Mouse (Mus musculus) NIH3T3 (cell line): ENCODE results near the gene AI413582.

Experiments used
- DNase-seq: peaks from one replicate; pipeline ENCODE4 v3.0.0-alpha.2; 2012; ENCODE audit warnings: low read depth

The AI413582 gene

GRCm38 (mm10) chr17:27578487-27578886 lies 12.9 kb upstream of the AI413582 start:
- DNase-seq: no peak

GRCm38 (mm10) chr17:27577468-27577867 lies 11.9 kb upstream of the AI413582 start:
- peak; percentile 69 for DNase-seq

- DNase-seq: no peak
Measured at GRCm38 (mm10) chr17:27576056-27576455, 10.5 kb upstream of the AI413582 start.

GRCm38 (mm10) chr17:27575116-27575776 lies 9.7 kb upstream of the AI413582 start:
- DNase-seq: no peak

DNA sequence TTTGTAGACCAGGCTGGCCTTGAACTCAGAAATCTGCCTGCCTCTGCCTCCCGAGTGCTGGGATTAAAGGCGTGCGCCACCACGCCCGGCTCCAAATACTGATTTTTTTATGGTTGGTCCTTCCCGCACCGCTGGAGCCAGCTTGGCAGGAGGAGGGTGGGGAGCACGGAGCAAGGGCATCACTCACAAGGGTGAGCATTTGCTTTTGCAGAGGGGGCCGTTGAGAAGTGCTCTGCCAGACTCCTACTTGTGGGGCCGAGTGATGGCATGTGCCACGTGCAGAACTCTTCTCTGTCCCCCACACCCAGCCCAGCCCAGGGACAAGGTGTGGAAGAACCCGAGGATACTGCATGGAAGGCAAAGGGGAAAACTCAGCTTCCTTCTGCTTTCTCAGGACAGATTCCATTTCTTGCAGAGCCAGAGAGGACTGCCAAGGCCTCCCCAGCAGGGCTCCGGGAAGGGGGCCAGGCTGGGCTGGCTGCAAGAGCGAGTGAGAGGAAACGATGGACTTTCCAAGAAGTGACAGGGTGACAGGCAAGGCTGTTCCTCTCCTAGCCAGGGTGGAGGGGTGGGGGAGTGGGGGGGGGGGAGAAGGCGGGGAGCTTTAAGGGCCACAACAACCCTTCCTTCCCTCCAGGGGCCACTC lies 9.0 kb upstream of the AI413582 start:
- DNase-seq: no peak

DNA sequence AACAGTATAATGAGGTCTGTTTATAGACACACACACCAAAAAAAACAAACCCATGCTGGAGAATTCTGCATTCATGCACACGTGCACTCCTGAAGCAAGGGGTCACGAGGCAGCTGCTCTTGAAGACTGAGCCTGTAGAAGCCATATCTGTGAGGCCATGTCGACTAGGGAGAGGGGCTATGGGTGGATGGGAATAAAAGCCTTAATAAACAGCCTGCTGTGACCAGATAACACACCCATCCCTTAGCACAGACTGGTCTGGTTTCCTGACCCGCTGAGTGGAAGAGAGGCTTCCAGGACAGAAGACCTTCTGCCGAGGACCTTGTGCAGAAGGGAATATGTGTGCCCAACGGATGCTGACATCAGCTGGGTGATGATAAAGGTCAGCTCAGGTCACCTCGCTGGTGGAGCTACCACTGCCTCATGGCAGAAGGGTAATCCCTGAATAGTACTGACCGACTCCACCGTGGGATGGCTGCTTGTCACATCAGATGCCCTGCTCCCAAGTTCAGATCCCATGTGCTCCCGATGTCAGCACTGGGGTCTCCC lies 8.3 kb upstream of the AI413582 start:
- no peak for DNase-seq

DNA sequence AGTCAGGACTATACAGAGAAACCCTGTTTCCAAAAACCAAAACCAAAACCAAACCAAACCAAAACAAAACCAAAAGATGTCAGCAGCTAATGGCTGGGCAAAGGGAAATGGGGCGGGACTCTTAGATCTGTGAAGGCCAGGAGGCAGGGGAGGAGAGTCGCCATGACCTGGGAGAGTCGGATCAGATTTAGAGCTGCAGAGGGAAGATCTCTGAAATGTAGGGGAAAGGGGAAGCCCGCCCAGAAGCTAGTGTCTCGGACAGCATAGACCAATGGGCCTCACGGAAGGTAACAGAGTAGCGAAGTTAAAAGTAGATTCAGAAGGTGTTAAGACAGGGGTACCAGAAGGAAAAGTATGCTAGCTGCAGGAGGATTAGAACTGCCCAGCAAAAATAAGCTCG lies 5.8 kb upstream of the AI413582 start:
- DNase-seq: peak; percentile 23

DNA sequence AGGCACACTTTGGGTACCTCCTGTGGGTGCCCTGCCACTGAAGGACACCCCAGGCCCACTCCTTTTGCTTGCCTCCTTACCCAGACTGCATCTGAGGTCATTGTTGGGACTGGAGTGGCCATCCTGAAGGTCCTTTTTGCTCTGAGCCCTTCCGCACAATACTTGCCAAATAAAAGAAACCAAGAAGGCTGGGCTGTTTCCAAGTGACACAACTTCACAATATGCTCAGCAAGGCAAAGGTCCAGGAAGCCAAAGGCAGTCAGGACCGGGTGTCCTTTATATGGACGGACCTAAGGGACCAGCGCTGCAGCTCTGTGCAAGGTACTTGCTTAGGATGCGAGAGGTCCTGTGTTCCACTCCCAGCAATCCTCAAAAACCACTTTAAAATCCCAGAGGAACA lies 2.7 kb upstream of the AI413582 start:
- no peak for DNase-seq

DNA sequence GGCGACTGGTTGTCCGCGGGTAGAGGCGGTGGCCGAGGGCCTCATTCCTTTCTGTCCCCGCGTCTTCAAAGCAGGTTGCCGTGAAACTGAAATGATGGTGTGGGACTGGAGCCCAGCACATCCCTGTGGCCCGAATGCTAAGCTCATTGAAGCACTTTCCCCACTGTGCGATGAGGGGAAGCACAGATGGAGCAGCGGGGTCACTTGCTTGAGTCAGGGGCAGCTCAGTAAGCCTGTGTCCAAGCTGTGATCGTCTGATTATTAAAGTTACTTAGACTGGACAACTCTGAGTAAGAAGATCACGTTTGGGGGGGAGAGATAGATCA lies 349 bp upstream of the AI413582 start:
- no peak for DNase-seq

DNA sequence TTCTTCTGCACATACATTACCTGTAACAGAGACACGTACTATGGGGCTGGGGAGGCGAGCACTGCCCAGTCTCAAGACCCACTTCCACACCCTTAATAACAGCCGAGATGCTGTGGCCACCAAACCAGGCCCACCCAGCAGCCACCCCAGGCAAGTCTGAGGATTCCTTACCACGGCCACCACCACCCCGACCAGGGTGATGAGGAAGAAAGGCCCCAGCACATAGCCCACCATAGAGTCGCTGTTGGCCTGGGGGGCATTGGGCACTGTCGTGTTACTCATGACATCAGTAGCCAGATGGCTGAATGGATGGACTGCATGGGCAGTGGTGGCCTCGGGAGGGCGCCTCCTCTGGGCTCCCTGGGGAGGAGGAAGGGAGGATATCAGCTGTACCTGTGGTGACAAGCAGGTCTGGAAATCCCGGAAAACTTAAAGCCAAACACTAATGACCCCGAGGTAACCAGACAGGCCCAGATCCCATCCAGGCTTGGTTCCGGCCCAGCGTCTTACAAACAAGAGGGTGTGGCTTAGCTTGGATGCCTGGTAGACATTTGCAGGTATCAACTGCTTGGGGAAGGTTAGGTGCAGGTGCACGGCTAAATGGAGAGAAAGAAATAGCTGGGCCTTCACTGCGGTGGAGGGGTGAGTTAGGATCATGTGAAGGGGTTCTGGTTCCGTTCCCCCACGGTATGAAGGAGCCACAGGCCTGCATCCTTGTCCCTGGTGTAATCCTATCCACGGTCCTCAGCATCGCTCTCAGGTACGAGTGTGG lies 979 bp downstream of the AI413582 start:
- peak; percentile 31 for DNase-seq

DNA sequence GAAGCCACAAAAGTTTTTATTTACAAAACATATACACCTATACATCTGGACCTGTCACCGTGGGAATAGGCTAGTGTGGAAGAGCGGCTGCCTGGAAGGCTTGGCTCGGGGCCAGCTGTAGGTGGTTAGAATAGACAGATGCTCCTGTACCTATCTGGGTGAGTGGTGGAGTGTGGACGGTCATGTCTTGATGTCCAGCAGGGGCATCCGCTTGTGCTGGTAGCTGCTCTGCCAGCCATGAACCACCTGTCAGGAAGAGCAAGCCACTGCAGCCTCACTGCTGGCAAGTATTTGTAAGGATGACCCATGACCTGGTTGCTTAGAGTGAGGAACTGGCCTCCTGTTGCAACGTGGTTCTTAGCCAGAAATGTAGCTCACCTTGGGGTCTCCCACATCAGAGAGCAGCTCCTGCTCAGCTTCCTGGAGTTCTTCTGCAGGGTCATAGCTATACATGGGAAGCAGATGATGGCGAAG lies 1.7 kb downstream of the AI413582 start:
- DNase-seq: peak; percentile 36

DNA sequence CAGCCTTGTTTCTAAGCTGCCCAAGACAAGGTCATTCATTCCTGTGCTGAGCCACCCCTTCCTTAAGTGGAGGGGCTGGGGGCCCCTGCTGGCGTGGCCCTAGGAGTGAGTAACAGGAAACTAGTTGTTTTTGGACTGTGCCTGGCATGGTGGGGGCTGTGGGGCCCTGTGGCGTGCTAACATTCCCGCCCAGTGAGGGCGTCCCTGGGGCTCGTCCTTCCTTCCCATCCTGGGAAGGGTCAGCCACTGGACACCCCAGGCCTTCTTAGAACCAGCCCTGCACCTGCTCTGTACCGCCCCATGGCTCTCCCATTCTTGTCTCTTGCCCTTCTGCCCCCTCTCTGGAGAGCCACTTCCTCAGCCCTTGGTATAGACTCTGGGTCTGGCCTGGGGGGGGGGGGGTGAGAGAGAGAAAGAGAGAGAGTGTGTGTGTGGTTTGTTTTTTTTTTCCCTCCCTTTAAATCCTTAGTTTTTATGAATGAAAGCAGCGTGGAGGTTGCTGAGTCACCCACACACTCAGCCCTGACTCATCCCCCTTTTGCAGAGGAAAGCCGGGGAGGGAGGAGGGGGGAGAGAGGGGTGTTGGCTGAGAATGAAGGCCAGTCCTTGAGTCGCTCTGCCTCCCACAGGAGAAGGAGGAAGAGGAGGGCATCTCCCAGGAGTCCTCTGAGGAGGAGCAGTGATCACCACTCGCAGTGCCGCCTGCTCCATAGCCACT lies 3.6 kb downstream of the AI413582 start:
- peak; percentile 95 for DNase-seq

- peak; percentile 59 for DNase-seq
Measured at GRCm38 (mm10) chr17:27560926-27561480, 4.6 kb downstream of the AI413582 start.

DNA sequence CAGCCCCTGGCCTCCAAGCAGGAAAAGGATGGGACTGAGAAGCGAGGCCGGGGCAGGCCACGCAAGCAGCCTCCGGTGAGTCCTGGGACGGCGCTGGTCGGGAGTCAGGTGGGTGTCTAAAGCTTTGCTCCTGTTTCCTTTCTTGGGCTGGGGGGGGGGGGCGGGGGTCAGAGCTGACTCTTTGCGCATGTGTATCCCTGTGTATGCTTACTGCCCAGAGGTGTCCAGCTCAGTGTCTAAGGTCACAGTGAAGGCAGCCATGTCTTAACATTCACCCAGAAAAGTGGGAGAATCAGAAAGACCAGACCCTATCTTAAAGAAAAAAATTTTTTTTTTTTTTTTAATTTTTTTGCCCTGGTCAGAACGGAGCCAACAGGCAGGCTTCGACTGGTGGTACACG lies 6.0 kb downstream of the AI413582 start:
- peak; percentile 24 for DNase-seq

DNA sequence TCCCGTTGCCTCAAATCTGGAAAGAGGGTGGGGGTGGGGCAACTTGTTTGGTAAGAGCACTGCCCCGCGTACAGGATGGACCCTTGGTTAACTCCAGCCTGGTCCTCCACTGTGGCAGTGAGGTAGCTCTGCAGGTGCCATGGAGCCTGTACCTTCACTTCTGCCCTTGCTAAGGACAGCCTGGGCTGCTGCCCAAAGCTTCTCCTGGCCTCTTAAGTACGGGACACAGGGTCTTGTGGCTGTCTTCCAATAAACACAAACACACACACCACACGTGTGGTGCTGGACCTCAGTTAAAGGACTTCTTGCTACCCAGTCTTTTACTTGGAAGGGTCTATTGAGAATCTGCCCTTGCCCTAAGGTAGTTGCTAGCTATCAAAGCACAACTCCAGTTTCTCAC lies 6.7 kb downstream of the AI413582 start:
- peak; percentile 48 for DNase-seq

- peak; percentile 33 for DNase-seq
Measured at GRCm38 (mm10) chr17:27557927-27558661, 7.5 kb downstream of the AI413582 start.

- peak; percentile 81 for DNase-seq
Measured at GRCm38 (mm10) chr17:27557181-27557926, 8.2 kb downstream of the AI413582 start.

GRCm38 (mm10) chr17:27556315-27557011 lies 9.1 kb downstream of the AI413582 start, which contains the start of gene Hmga1:
Gene Hmga1, plus strand, starts transcription at chr17:27556497.
- peak; percentile 94 for DNase-seq

DNA sequence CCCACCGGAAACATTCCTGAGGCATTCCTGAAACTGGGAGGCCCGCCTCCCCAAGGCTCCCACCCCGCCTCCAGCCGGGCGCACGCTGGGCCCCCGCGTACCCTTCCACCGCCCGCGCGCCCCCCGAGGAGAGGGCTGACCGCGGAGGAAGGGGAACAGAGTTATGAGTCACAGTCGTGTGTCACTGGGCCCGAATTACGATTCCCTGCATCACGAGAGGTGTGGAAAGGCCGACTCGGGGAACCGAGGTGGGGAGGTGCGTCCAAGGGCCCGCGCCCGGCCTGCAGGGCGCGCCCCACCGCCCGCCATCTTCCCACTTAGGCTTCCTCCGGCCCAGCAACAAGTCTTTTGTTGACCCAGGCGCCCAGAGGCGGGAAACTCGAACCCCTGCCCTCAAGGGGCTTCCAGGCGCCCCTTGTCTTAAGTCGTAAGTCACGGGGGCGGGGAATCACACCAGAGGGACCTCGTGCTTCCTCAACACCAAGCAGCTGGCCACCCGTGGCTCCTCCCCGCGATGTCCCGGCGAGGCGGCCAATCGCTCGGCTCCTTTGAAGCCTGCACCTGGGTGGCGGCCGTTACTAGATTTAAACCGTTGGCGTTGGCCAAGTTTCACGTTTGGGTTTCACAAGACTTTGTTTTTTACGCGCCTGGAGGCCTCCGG lies 9.9 kb downstream of the AI413582 start:
- peak; percentile 90 for DNase-seq
